Comparison of ENCODE assay signal across 26 mouse cellular contexts in genomic region chr13:15450941-15451340, GRCm38 (mm10). TPM values are rescaled to one million over a fixed set of nuclear protein-coding genes. Genes with fewer than 3 reads are reported as not detected.
A peak's percentile ranks its signal among the peaks of the same experiment; 100 is the strongest.
DNase-seq lines count a peak whose midpoint lies in the region; ATAC-seq and TF ChIP-seq lines count a peak whose summit lies in the region.
"Had no signal": no experiment of that assay in that cellular context is flagged by ENCODE, and none has a peak within 500 bp of the region (broad histone marks: within the 10 kb centered on the region; RNA-seq: fewer than 3 reads in every experiment).

No protein-coding gene starts in this region.

- no peak for ATAC-seq in midbrain, embryonic 14.5 days (ENCODE audit: low FRiP score, low TSS enrichment)
- ATAC-seq: CD4-positive, CD25-positive, alpha-beta regulatory T cell, adult 4 months; forebrain, embryonic 13.5 days; forebrain, embryonic 15.5 days; forebrain, postnatal 0 days; Patski had no signal

- H3K9ac ChIP-seq in midbrain, embryonic 14.5 days (replicated peaks; ENCODE audit: low read length): no peak overlapping the region
- H3K9ac ChIP-seq: embryonic facial prominence, embryonic 13.5 days; embryonic facial prominence, embryonic 15.5 days; forebrain, embryonic 13.5 days; forebrain, embryonic 15.5 days; forebrain, postnatal 0 days had no signal

- peak overlapping the region; percentile 61 for H3K27ac ChIP-seq in embryonic fibroblast, embryonic 13.5 days (ENCODE audit: insufficient read depth, low read length)
- no peak overlapping the region for H3K27ac ChIP-seq in midbrain, embryonic 14.5 days (replicated peaks; ENCODE audit: low read depth, low read length)
- H3K27ac ChIP-seq in kidney, adult 2 months (ENCODE audit: insufficient read depth, low read depth, low read length): no peak overlapping the region
- H3K27ac ChIP-seq: embryonic facial prominence, embryonic 13.5 days; embryonic facial prominence, embryonic 15.5 days; forebrain, embryonic 13.5 days; forebrain, embryonic 15.5 days had no signal

- H3K27me3 ChIP-seq in midbrain, embryonic 14.5 days (ENCODE audit: control insufficient read depth, insufficient read depth, low read length): no peaks in the 10 kb centered on the region
- H3K27me3 ChIP-seq in kidney, adult 2 months (replicated peaks; ENCODE audit: control insufficient read depth, insufficient read depth, low read length): no peaks in the 10 kb centered on the region
- H3K27me3 ChIP-seq: CH12.LX; embryonic facial prominence, embryonic 13.5 days; embryonic facial prominence, embryonic 15.5 days; forebrain, embryonic 13.5 days; forebrain, embryonic 15.5 days; Patski had no signal

- DNase-seq in 3T3-L1 (ENCODE audit: low read depth, low spot score): peak; percentile 34
- DNase-seq in Muller cell, postnatal 12 days (ENCODE audit: inconsistent ontology term): peak; percentile 58
- no peak for DNase-seq in midbrain, embryonic 14.5 days
- DNase-seq in kidney, adult 2 months: no peak
- DNase-seq in urinary bladder, postnatal 14 days (ENCODE audit: low spot score): no peak
- DNase-seq: adrenal gland, adult 2 months; adrenal gland, postnatal 10 days; adrenal gland, postnatal 25 days; B cell, adult 2 months; cerebellum, adult 11 months; cerebellum, adult 18-20 months; cerebellum, adult 8-10 months; cerebellum, adult 9-11 months; cerebellum, postnatal 14 days; cerebellum, postnatal 36 days; embryo, embryonic 11 days; forebrain, postnatal 0 days had no signal

- 69% methylated on average over 2 of the region's 2 CpGs for WGBS in midbrain, embryonic 14.5 days
- 57% methylated on average over 2 of the region's 2 CpGs for WGBS in kidney, adult 2 months

- H3K4me2 ChIP-seq in midbrain, embryonic 14.5 days (ENCODE audit: low read length): no peak overlapping the region
- H3K4me2 ChIP-seq: embryonic facial prominence, embryonic 13.5 days; embryonic facial prominence, embryonic 15.5 days; forebrain, embryonic 13.5 days; forebrain, embryonic 15.5 days had no signal

- no peaks in the 10 kb centered on the region for H3K36me3 ChIP-seq in midbrain, embryonic 14.5 days (ENCODE audit: control insufficient read depth, insufficient read depth, low read length)
- no peaks in the 10 kb centered on the region for H3K36me3 ChIP-seq in kidney, adult 2 months (ENCODE audit: control insufficient read depth, insufficient read depth, low read length)
- H3K36me3 ChIP-seq: embryonic facial prominence, embryonic 13.5 days; embryonic facial prominence, embryonic 15.5 days; forebrain, embryonic 15.5 days; G1E had no signal

- TF ChIP-seq POLR2A in embryonic fibroblast, embryonic 13.5 days (IDR thresholded peaks at IDR 0.05; ENCODE audit: low read depth, low read length): no peak
- no peak for TF ChIP-seq POLR2A in kidney, adult 2 months (IDR thresholded peaks at IDR 0.05; ENCODE audit: low read depth, low read length)

- no peak for TF ChIP-seq CTCF in embryonic fibroblast, embryonic 13.5 days (IDR thresholded peaks at IDR 0.05; ENCODE audit: borderline replicate concordance, insufficient read depth, low read length)
- TF ChIP-seq CTCF in kidney, adult 2 months (conservative IDR thresholded peaks at IDR 0.05; ENCODE audit: insufficient read depth, insufficient read length, low read depth, low read length): no peak

- 0 out of 2 replicates have a peak, but pooled peaks cover 2% of the 10 kb centered on the region for H3K4me1 ChIP-seq in embryonic fibroblast, embryonic 13.5 days (ENCODE audit: control insufficient read depth, insufficient read depth, low read length)
- no peaks in the 10 kb centered on the region for H3K4me1 ChIP-seq in midbrain, embryonic 14.5 days (ENCODE audit: control insufficient read depth, insufficient read depth, low read length)
- no peaks in the 10 kb centered on the region for H3K4me1 ChIP-seq in kidney, adult 2 months (ENCODE audit: control insufficient read depth, insufficient read depth, low read length)
- H3K4me1 ChIP-seq: embryonic facial prominence, embryonic 13.5 days; embryonic facial prominence, embryonic 15.5 days; forebrain, embryonic 13.5 days; forebrain, embryonic 15.5 days had no signal

- H3K9me3 ChIP-seq in midbrain, embryonic 14.5 days (ENCODE audit: control insufficient read depth, low read length): no peaks in the 10 kb centered on the region
- H3K9me3 ChIP-seq: embryonic facial prominence, embryonic 13.5 days; embryonic facial prominence, embryonic 15.5 days; forebrain, embryonic 13.5 days; forebrain, embryonic 15.5 days; G1E had no signal

- H3K4me3 ChIP-seq in embryonic fibroblast, embryonic 13.5 days (ENCODE audit: insufficient read depth, low read length): no peak overlapping the region
- H3K4me3 ChIP-seq in midbrain, embryonic 14.5 days (replicated peaks; ENCODE audit: low read depth, low read length): no peak overlapping the region
- H3K4me3 ChIP-seq in kidney, adult 2 months (ENCODE audit: insufficient read depth, low read depth, low read length): no peak overlapping the region
- H3K4me3 ChIP-seq: embryonic facial prominence, embryonic 13.5 days; embryonic facial prominence, embryonic 15.5 days; forebrain, embryonic 13.5 days; forebrain, embryonic 15.5 days had no signal

RNA-seq across cellular contexts. Expression of gene Gli3, which starts 12.1 kb away (rescaled TPM):
- polyA plus RNA-seq in embryonic fibroblast, embryonic 13.5 days (2011; ENCODE audit: insufficient read length, low read depth, missing spikeins): 41.8 and 64.3 TPM in 2 replicates
- 8.5 and 14.1 TPM in 2 replicates for polyA plus RNA-seq in midbrain, embryonic 14.5 days (2014; fragmentation: Nextera tagmentation; extraction: Ambion mirVana)
- polyA plus RNA-seq in kidney, adult 2 months (2012; rRNA removed): 0.58 and 0.99 TPM in 2 replicates
- polyA plus RNA-seq: CD4-positive, CD25-positive, alpha-beta regulatory T cell, adult 4 months; G1E had no signal

Comparison
In these comparisons a context has a peak if more than half of its experiments do, and no peak if none do; other contexts are left out.
1. DNase-seq: peak in 3T3-L1 (single experiment) and Muller cell, postnatal 12 days (single experiment); none in midbrain, embryonic 14.5 days (single experiment), kidney, adult 2 months (single experiment) and urinary bladder, postnatal 14 days (single experiment).